Mouse (Mus musculus) lung, adult 2 months (tissue): ENCODE measurements around the gene Npr1.

Experiments
- CTCF ChIP-seq: fragments of 200-500 bp; IDR thresholded peaks from 2 replicates; pipeline ENCODE4 v1.5.1; 2011; ENCODE audit warnings: mild to moderate bottlenecking, low read length, control low read depth; ENCODE audit not compliant: insufficient read depth
- POLR2A ChIP-seq: fragments of 200-500 bp; IDR thresholded peaks from 2 replicates; pipeline ENCODE4 v1.6.1; 2011; ENCODE audit warnings: low read depth, mild to moderate bottlenecking, control low read depth, low read length, borderline replicate concordance; ENCODE audit errors: extremely low read depth

DNA sequence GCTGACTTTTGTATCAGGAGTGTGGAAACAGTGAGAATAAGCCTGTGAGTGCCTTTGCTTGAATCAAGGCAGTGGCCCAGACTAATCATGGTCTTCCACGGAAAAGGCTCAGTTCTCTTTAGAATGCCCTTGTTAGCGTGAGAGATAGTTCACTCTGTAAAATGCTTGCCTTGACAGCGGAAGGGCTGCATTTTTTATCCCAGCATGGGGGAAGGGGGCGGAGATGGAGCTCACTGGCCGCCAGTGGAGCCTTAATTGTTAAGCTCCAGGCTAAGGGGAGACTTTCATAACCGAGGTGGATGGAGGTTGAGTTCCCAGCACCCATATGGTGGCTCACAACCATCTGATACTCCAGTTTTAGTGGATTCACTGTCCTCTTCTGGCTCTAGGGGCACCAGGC lies 17.0 kb downstream of the Npr1 start:
- TF ChIP-seq CTCF (no peak), POLR2A (no peak)
